Mouse (Mus musculus) regulatory T cell (primary cell): ENCODE results near the gene Atp6v0d1.

Experiments used
- in situ Hi-C: fragments of 300-600 bp; cut with MboI, MseI; formaldehyde crosslinking; loops from one replicate; pipeline ENCODE4 v1.15.1; 2025; ENCODE audit warnings: high pct_unique_total_duplicates

Gene Atp6v0d1

GRCm38 (mm10) chr8:105538940-105539339 is 26.9 kb downstream of the Atp6v0d1 start:
- in situ Hi-C loops: no loop called here

DNA sequence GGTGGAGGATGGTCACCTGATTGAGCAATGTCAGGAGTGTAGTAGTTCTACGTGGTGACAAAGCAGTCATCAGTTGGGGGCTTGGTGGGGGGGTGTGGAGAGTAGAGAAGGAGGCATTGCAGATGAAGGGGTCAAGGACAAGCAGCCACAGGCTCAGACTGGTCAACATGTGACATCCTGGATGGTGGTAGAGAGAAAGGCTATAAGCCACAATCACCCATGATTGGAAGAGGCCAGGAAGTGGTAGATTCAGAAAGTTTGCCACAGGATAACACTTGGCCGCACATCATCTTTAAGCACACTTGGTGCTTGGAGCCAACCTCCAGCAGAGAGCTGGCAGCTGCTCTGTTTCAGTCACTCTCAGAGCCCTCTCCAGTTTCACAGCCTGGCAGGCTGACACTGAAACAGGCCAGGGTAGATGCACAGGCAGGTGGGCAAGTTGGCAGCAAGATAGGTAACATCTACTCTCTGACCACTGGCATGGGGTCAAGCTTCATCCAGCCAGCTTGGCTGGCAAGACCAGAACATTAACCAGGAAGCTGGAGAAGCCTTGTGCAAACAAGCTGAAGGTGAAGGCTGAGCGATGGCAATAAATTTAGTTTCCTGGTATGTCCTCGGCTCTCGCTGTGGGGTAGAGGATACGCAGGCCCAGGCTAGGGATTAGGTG is 28.7 kb downstream of the Atp6v0d1 start:
- in situ Hi-C loops: no loop called here

DNA sequence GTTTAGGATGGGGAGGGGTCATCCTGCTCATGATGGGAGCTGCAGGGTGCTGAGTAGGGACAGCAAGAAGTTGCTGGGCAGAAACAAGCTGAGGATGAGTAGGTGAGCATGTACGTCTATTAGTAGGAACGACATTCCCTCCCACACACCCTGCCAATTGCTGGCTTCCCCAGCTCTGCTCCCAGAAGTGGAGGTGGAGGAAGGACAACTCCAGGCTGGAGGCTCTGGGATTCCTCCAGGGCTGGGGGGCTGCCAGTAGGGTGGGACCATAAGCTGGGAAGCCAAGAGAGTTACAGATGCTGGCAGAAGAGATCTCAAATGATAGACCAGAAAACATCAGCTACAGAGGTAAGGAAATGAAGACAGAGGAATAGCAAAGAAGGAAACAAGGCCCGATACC is 29.3 kb downstream of the Atp6v0d1 start:
- in situ Hi-C loops: no loop called here

GRCm38 (mm10) chr8:105533892-105534329 is 31.9 kb downstream of the Atp6v0d1 start:
- in situ Hi-C loops: no loop called here

DNA sequence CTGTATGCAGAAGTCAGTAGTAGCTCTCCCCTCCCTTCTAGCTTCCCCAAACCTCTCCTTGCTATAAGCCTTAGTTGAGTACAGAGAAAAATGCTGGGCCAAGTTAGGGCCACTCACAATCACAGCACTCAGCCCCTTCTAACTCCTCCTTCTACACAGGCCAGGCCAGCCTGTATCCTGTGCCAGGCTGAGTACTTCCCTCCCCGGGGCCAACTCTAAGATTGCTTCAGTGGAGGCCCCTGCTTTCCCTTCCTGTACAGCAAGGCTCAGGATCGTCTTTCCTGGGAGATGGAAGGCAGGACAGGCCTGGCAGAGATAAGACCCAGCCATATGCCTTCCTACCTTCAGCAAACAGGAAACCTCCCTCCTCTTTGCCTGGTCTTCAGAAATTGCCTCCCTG is 32.4 kb downstream of the Atp6v0d1 start:
- in situ Hi-C loops: no loop called here

- in situ Hi-C loops: no loop called here
Measured at GRCm38 (mm10) chr8:105531774-105532173, 34.1 kb downstream of the Atp6v0d1 start.

DNA sequence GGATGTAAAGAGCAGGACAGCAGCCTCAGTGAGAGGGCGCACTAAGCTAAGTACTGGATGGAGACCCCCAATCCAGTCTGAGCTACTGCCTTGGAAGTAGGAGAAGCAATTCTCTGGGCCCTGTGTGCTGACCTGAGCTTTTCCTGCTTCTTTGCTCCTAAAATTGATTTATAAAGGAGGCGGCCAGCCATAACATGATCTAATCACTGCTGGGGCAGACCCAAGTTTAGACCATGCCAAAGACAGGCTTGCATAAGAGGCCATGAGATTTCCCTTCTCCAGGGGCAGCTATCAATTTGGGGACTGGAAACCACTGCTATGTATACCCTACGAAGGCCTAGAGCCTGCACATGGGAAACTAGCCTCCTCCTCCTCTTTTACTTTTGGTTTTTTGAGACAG is 36.6 kb downstream of the Atp6v0d1 start:
- in situ Hi-C loops: no loop called here

- in situ Hi-C loops: no loop called here
Measured at GRCm38 (mm10) chr8:105528206-105528605, 37.6 kb downstream of the Atp6v0d1 start.

DNA sequence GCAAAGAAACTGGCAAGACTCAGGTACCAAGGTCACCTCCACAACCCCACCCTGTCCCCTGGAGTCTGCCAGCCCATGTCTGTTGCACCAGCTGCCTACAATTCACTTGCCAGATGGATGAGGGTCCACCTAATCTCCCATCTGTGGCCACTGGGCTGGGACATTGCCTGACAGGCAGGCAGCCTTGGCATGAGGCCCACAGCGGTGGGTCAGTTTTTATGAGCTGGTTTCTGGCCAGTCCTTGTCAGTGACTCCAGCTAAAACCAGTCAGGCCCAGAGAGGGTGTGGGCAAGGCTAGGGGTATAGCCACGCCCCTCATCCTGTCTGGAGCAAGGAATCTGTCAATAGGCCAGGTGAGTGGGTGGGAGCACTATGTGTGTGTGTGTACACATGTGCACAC is 38.7 kb downstream of the Atp6v0d1 start:
- in situ Hi-C loops: no loop called here

DNA sequence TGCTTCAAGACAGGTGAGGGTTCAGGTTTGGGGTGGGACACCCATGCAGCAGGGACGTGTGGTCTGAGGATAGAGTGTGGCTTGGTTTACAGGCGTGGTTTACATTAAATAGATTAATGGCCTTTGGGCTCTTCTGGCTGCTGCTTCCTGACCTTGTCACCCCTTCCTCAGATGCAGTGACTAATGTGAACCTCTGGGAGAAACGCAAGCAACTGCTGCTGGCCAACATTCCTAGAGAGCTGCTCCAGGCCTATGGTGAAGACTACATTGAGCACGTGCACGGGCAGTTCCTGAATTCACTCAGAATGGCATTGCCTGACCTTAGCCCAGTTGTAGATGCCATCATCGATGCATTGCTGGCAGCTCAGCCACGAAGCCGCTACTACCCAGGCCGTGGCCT is 43.0 kb downstream of the Atp6v0d1 start:
- in situ Hi-C loops: no loop called here

- in situ Hi-C loops: no loop called here
Measured at GRCm38 (mm10) chr8:105521995-105522769, 43.7 kb downstream of the Atp6v0d1 start.

DNA sequence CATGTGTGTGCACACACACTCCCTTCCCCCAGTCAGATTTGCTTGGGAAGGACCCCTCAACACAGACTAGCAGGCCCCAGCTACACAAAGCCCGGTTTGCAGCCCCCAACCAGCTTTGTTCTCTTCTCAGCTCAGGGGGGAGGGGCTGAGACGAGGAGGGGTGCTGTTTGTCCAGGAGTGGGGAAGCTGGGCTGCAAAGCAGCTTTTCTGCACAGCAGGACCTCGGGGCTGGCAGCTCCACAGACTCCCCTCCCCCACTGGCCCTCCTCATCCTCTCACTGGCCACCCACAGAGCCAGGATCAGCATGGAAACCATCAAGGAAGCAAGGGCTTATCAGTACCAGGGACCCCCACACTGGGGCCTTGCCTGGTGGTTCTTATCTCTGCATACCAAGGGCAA is 44.8 kb downstream of the Atp6v0d1 start:
- in situ Hi-C loops: no loop called here

- in situ Hi-C loops: no loop called here
Measured at GRCm38 (mm10) chr8:105520521-105520920, 45.3 kb downstream of the Atp6v0d1 start.

DNA sequence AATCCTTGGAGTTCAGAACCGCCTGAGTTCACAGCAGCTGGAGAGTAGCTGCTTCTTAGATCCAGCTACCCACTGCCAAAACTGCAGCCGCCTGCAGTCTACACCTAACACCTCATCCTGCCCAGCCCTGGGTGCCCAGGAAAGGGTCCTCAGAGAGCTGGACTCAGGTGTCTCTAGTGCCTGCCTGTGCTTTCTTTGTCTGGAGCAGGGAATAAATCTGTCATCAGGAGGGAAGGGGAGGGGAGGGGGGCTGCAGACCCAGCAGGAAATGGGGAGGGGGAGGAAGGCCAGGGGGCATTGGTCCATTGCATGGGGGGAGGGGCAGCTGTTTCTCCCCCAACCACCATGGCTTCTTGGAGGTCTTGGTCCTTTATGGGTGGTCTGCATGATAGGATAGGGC is 46.3 kb downstream of the Atp6v0d1 start:
- in situ Hi-C loops: no loop called here

DNA sequence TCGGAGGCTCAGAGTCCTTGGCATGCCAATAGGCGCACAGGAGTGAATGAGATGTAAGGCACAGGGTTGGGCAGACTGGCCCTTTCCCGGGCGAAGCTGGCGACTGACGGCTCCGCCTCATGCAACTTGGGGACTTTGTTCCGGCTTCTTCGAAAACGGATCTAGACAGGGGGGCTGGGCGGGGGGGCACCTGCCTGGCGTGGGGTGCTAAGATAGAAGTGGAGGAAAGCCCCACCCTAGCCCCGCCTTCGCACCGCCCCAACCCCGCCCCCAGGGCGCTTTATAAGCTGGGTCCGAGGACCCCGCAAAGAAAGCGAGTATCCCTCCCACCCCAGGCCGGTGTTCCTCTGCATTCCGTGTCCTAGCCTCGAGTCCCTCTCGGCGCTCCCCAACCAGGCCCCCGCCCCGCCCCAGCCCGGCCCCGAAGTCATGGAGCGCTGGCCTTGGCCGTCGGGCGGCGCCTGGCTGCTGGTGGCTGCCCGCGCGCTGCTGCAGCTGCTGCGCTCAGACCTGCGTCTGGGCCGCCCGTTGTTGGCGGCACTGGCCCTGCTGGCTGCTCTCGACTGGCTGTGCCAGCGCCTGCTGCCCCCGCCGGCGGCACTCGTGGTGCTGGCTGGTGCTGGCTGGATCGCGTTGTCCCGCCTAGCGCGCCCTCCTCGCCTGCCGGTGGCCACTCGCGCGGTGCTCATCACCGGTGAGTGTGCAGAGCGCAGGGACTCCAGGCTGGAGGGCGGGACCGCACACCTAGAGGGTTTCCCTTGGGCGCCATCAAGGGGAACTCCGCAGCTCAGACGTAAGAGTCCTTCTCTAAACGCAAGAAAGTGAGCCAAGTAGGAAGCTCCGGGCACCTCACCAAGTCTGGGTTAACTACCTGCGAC is 47.2 kb downstream of the Atp6v0d1 start, which contains the start of gene Hsd11b2:
Gene Hsd11b2 (plus strand): TSS at position 320 of the 878 bp plus-strand sequence.
- in situ Hi-C loops: no loop called here

DNA sequence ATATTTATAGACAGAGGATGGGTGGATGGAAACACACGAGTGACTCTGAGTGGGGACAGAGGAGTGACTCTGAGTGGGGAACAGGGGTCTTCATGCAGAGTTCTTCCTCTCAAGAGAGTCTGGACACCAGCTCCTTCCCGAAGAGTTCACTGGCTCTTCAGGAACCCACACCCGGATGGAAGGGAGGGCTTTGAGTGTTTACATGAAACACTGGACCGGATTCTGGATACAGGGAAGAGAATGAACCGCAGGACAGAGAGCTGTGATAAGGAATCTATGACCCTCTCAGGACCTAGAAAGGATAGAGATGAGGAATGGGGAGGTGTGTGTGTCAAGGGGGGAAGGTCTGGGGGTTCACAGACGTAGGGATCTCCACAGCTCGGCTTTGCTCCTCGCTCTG is 48.5 kb downstream of the Atp6v0d1 start:
- in situ Hi-C loops: no loop called here

GRCm38 (mm10) chr8:105516018-105516645 is 49.7 kb downstream of the Atp6v0d1 start:
- in situ Hi-C loops: no loop called here

- in situ Hi-C loops: no loop called here
Measured at GRCm38 (mm10) chr8:105514656-105515055, 51.2 kb downstream of the Atp6v0d1 start.

- in situ Hi-C loops: no loop called here
Measured at GRCm38 (mm10) chr8:105514194-105514593, 51.7 kb downstream of the Atp6v0d1 start.

DNA sequence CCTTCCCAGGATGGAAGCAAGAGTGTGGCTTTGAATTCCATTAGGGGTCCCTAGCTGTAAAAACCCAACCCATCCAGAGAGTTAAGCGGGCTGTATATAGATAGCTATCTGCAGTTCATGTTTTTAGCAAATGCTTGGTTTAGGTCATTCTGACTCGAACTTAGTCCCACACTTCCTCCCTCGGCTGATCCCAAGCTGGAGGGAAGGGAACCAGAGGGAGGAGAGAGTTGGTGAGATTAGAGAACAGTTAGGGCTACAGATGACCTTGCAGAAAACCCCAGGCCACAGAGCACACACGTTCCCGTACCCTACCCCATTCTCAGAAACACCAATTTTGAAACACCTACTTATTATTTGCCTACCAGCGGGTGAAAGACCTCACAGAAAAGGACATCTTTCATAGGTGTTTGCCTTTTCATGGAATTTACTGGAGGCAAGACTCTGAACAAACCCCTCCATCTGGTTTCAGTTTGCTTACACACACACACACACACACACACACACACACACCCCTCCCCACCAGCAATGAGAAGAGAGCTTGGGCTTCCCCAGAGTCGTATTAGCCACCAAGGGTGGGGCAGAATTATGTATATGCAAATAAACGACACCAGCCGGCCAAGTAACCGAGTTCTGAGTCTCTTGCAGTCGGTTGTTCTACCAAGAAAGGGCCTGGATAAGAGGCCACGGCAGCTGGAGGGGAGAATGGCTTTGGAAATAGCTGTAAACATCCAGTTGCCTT is 55.7 kb downstream of the Atp6v0d1 start:
- in situ Hi-C loops: no loop called here

DNA sequence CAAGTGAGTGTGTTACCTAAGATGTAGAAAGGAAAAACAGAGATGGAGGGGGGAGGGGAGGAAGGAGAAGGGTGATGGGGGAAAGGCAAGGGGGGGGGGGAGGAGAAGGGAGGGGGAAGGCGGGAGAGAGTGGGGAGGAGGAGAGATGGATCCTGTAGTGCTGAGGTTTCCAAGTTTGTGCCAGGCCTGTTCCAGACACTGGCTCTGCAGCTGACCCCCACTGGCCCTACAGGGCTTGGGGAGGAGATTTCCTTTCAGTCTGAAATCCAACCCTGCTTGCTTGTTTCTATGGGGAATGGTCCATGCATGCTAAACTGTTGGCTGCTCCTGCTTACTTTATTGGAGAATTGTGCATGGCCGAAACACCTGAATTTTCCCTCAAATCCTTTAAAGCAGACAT is 57.1 kb downstream of the Atp6v0d1 start:
- in situ Hi-C loops: no loop called here
